Mouse (Mus musculus) C2C12 (cell line): ENCODE measurements around the gene Stat4. TPM values are rescaled to one million over a fixed set of nuclear protein-coding genes. Genes with fewer than 3 reads are reported as not detected.

Experiments
- H3K27me3 ChIP-seq: one replicate; pipeline ENCODE4 v1.6.1; 2011; ENCODE audit not compliant: control insufficient read depth, insufficient read depth, insufficient read length
- H3K36me3 ChIP-seq: one replicate; pipeline ENCODE4 v1.6.1; 2011; ENCODE audit not compliant: control insufficient read depth, insufficient read depth
- H3K4me3 ChIP-seq: one replicate; pipeline ENCODE4 v1.5.1; 2011; ENCODE audit warnings: mild to moderate bottlenecking, control low read depth; ENCODE audit not compliant: poor library complexity, insufficient read depth, severe bottlenecking
- H3K79me2 ChIP-seq: one replicate; pipeline ENCODE4 v1.6.1; 2011; ENCODE audit not compliant: control insufficient read depth, insufficient read depth
- H3K79me3 ChIP-seq: one replicate; pipeline ENCODE4 v1.6.1; 2011; ENCODE audit warnings: low read depth, control low read depth
- H3ac ChIP-seq: one replicate; pipeline ENCODE3; 2011; ENCODE audit warnings: low read depth; ENCODE audit not compliant: control insufficient read depth, insufficient read length
- CEBPB ChIP-seq: IDR thresholded peaks from one replicate; pipeline ENCODE4 v1.6.1; 2011; ENCODE audit warnings: low read depth, mild to moderate bottlenecking, control low read depth, moderate library complexity
- CTCF ChIP-seq: IDR thresholded peaks from one replicate; pipeline ENCODE4 v1.5.1; 2011; ENCODE audit not compliant: control insufficient read depth, insufficient read depth, insufficient read length
- FOSL1 ChIP-seq: IDR thresholded peaks from one replicate; pipeline ENCODE4 v1.8.0; 2011; ENCODE audit warnings: mild to moderate bottlenecking, low read length; ENCODE audit not compliant: poor library complexity, insufficient read depth, severe bottlenecking
- MAX ChIP-seq: IDR thresholded peaks from one replicate; pipeline ENCODE4 v1.6.1; 2011; ENCODE audit warnings: mild to moderate bottlenecking, control low read depth
- MYOD1 ChIP-seq: IDR thresholded peaks from one replicate; pipeline ENCODE4 v1.6.1; 2011; ENCODE audit warnings: low read depth; ENCODE audit not compliant: control insufficient read depth, insufficient read length
- MYOG ChIP-seq: IDR thresholded peaks from one replicate; pipeline ENCODE4 v1.6.1; 2011; ENCODE audit not compliant: control insufficient read depth, insufficient read length; ENCODE audit errors: extremely low read depth
- USF1 ChIP-seq: IDR thresholded peaks from one replicate; pipeline ENCODE4 v1.6.1; 2011; ENCODE audit warnings: low read depth, mild to moderate bottlenecking, control low read depth, moderate library complexity
- polyA plus RNA-seq: library from polyadenylated mRNA; unstranded; fragments of >200 nt; fragmentation: generic; extraction: Trizol; gene quantifications from one replicate; pipeline ENCODE4 v1.2.1, GENCODE M21; 2012; ENCODE audit warnings: missing spikeins

The Stat4 gene
- polyA plus RNA-seq, 1 experiment = not detected

DNA sequence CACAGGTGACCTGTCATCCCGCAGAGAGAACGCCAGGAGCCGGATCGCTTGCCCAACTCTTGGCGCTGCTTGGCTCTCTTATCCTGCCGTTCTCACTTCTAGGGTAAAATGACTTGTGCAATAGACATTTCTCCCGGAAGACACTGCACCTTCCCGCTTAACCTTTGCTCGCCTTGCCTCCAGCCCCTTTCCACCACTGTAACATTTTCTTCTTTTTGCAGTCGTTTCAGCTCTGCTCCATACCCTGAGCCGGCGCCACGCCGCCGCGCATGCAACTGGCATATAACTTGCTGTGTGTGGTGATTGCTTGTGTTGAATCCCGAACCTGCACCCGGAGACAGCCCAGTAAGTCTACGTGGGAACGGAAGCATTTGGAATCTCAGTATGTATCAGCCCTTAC is 132.7 kb downstream of the Stat4 start:
- peak overlapping the region; percentile 83 for H3K4me3 ChIP-seq
- H3K27me3 ChIP-seq = no peaks in the 10 kb centered on the region

DNA sequence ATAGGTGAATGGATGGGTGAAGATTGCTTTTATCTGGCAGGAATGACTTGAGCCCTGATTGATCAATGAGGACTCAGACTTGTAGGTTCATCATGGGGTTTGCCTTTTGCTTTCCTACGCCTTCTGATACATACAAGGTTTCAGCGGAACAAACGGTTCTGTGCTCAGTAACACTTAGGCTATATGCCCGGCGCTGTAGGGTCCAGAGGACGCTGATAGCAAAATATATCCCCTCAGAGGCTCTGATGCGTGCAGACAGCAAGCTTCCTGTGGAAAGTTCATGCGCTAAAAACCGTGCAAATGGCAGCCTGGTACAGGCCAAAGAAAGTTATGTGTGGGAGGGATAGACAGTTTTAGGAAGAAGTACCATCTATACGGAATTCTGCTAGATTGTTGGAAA is 133.2 kb downstream of the Stat4 start:
- Histone ChIP-seq H3ac (no peak overlapping the region), H3K36me3 (peaks cover 13% of the 10 kb centered on the region), H3K79me3 (no peaks in the 10 kb centered on the region), H3K79me2 (peaks cover 9% of the 10 kb centered on the region), H3K4me3 (peak overlapping the region; percentile 83), H3K27me3 (no peaks in the 10 kb centered on the region)
- TF ChIP-seq FOSL1 (no peak), USF1 (no peak), MYOG (no peak), CTCF (no peak)

More for the DNA sequence above, 132.7 kb downstream of the Stat4 start:
- Histone ChIP-seq H3K79me2 (peaks cover 9% of the 10 kb centered on the region), H3K79me3 (no peaks in the 10 kb centered on the region), H3K36me3 (peaks cover 8% of the 10 kb centered on the region), H3ac (peak overlapping the region; percentile 91)
- TF ChIP-seq MYOD1 = no peak
- no peak for TF ChIP-seq USF1
- peak; percentile 31 for TF ChIP-seq CEBPB
- TF ChIP-seq MYOG = no peak
- no peak for TF ChIP-seq CTCF
- no peak for TF ChIP-seq MAX

DNA sequence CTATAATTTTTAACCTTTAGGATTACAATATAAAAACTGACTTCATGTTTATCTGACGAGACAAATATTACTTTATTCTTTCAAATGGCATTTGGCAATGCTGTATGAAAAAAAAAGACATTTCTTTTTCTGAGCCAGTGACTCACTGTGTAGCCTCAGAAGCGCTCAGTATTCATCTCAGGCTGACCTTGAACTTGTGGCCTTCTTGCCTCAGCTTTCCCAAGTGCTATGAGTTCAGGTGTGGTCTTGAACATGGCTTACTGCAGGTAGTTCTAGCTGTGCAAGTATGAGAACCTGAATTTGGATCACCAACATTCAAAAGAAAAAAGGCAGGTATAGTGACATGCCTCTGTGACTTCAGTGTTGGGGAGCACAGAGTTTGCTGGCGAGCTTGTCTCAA is 134.1 kb downstream of the Stat4 start:
- Histone ChIP-seq H3K36me3 (peaks cover 20% of the 10 kb centered on the region), H3K79me3 (no peaks in the 10 kb centered on the region), H3K4me3 (no peak overlapping the region), H3K27me3 (no peaks in the 10 kb centered on the region), H3ac (no peak overlapping the region), H3K79me2 (peaks cover 9% of the 10 kb centered on the region)
- TF ChIP-seq FOSL1 (no peak), MAX (no peak), MYOD1 (no peak), MYOG (no peak), CTCF (no peak), CEBPB (no peak), USF1 (no peak)

DNA sequence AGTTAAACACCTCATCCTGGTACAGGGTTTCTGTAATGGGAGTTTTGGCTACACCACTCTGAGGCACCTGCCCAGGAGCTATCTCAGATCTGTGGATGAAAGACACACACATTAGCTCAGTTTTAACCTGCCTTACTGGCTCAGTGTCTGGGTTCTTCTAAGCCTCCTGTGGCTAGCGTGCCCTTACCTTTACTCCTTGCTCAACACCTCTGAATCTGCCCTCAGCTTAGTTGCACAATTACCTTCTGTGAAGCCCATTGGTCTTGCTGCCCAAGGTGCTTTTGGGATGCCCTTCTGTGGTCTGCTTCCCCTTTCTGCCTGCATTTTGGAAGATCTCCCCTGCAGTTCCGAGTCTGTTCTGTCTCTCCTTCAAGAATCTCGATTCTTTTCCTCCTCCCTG is 137.9 kb downstream of the Stat4 start:
- Histone ChIP-seq H3ac (no peak overlapping the region), H3K36me3 (peaks cover 34% of the 10 kb centered on the region), H3K27me3 (no peaks in the 10 kb centered on the region), H3K79me3 (no peaks in the 10 kb centered on the region), H3K79me2 (peaks cover 5% of the 10 kb centered on the region), H3K4me3 (no peak overlapping the region)
- no peak for TF ChIP-seq CEBPB
- no peak for TF ChIP-seq MAX
- no peak for TF ChIP-seq CTCF
- no peak for TF ChIP-seq FOSL1
- no peak for TF ChIP-seq MYOG
- TF ChIP-seq MYOD1 = no peak
- TF ChIP-seq USF1 = no peak

GRCm38 (mm10) chr1:52127350-52127749 is 140.4 kb downstream of the Stat4 start:
- Histone ChIP-seq H3K36me3 (peaks cover 36% of the 10 kb centered on the region), H3K4me3 (no peak overlapping the region), H3ac (no peak overlapping the region), H3K79me3 (no peaks in the 10 kb centered on the region), H3K79me2 (no peaks in the 10 kb centered on the region), H3K27me3 (no peaks in the 10 kb centered on the region)
- TF ChIP-seq CEBPB = no peak
- TF ChIP-seq MAX = no peak

GRCm38 (mm10) chr1:52129794-52130193 is 142.8 kb downstream of the Stat4 start:
- H3K4me3 ChIP-seq = no peak overlapping the region
- H3K27me3 ChIP-seq = no peaks in the 10 kb centered on the region
- TF ChIP-seq MYOD1 = no peak
- TF ChIP-seq USF1 = peak; percentile 31
- H3K36me3 ChIP-seq = peaks cover 31% of the 10 kb centered on the region
- H3ac ChIP-seq = no peak overlapping the region
- H3K79me2 ChIP-seq = no peaks in the 10 kb centered on the region
- H3K79me3 ChIP-seq = no peaks in the 10 kb centered on the region
